Mouse (Mus musculus): ENCODE measurements around the gene Gpc6. TPM values are rescaled to one million over a fixed set of nuclear protein-coding genes. Genes with fewer than 3 reads are reported as not detected.
A peak's percentile ranks its signal among the peaks of the same experiment; 100 is the strongest.

Gpc6 gene
- polyA plus RNA-seq, 1 experiment from 2014 or later = 20.1 TPM

- peaks cover 5% of the 10 kb centered on the region for H3K4me1 ChIP-seq (replicated peaks)
- no peak overlapping the region for H3K9ac ChIP-seq
- no peak overlapping the region for H3K4me2 ChIP-seq
- H3K27ac ChIP-seq = peak overlapping the region; percentile 34; the same call in 1 of the 2 replicates
- peak; percentile 25; the same call in 1 of the 2 replicates for ATAC-seq (replicated peaks; ENCODE audit: insufficient number of reproducible peaks, insufficient read depth, low FRiP score, low read depth)
- no peak overlapping the region for H3K4me3 ChIP-seq
- H3K9me3 ChIP-seq (replicated peaks) = no peaks in the 10 kb centered on the region
- H3K27me3 ChIP-seq = no peaks in the 10 kb centered on the region
- no peaks in the 10 kb centered on the region for H3K36me3 ChIP-seq
- WGBS = 80% methylated on average over 7 of the region's 7 CpGs
Measured at GRCm38 (mm10) chr14:117383188-117383587, 458.1 kb downstream of the Gpc6 start.

GRCm38 (mm10) chr14:117384096-117384770 is 459.1 kb downstream of the Gpc6 start:
- no peak overlapping the region for H3K9ac ChIP-seq
- H3K27me3 ChIP-seq = no peaks in the 10 kb centered on the region
- WGBS = 41% methylated on average over 8 of the region's 8 CpGs
- H3K4me3 ChIP-seq = no peak overlapping the region
- peak; percentile 16 for ATAC-seq (replicated peaks; ENCODE audit: insufficient number of reproducible peaks, insufficient read depth, low FRiP score, low read depth)
- no peaks in the 10 kb centered on the region for H3K9me3 ChIP-seq (replicated peaks)
- no peaks in the 10 kb centered on the region for H3K36me3 ChIP-seq
- no peak overlapping the region for H3K4me2 ChIP-seq
- H3K27ac ChIP-seq = peak overlapping the region; percentile 45; the same call in 1 of the 2 replicates
- H3K4me1 ChIP-seq (replicated peaks) = peaks cover 5% of the 10 kb centered on the region

- H3K4me3 ChIP-seq = no peak overlapping the region
- H3K9me3 ChIP-seq (replicated peaks) = no peaks in the 10 kb centered on the region
- no peak overlapping the region for H3K27ac ChIP-seq
- no peaks in the 10 kb centered on the region for H3K36me3 ChIP-seq
- no peaks in the 10 kb centered on the region for H3K27me3 ChIP-seq
- H3K4me2 ChIP-seq = no peak overlapping the region
- no peak for ATAC-seq (replicated peaks; ENCODE audit: insufficient number of reproducible peaks, insufficient read depth, low FRiP score, low read depth)
- H3K4me1 ChIP-seq (replicated peaks) = peaks cover 5% of the 10 kb centered on the region
- H3K9ac ChIP-seq = no peak overlapping the region
Measured at GRCm38 (mm10) chr14:117385731-117386270, 460.7 kb downstream of the Gpc6 start.

GRCm38 (mm10) chr14:117390794-117391320 is 465.7 kb downstream of the Gpc6 start:
- Histone ChIP-seq H3K9ac (no peak overlapping the region), H3K36me3 (no peaks in the 10 kb centered on the region), H3K4me3 (no peak overlapping the region), H3K9me3 (replicated peaks) (no peaks in the 10 kb centered on the region), H3K4me2 (no peak overlapping the region), H3K27ac (no peak overlapping the region), H3K27me3 (no peaks in the 10 kb centered on the region), H3K4me1 (replicated peaks) (no peaks in the 10 kb centered on the region)
- ATAC-seq (replicated peaks; ENCODE audit: insufficient number of reproducible peaks, insufficient read depth, low FRiP score, low read depth) = no peak
- 82% methylated on average over 3 of the region's 3 CpGs for WGBS

- no peak for ATAC-seq (replicated peaks; ENCODE audit: insufficient number of reproducible peaks, insufficient read depth, low FRiP score, low read depth)
- Histone ChIP-seq H3K27me3 (no peaks in the 10 kb centered on the region), H3K4me1 (replicated peaks) (no peaks in the 10 kb centered on the region), H3K27ac (no peak overlapping the region), H3K9ac (no peak overlapping the region), H3K4me3 (no peak overlapping the region), H3K4me2 (no peak overlapping the region), H3K9me3 (replicated peaks) (no peaks in the 10 kb centered on the region), H3K36me3 (no peaks in the 10 kb centered on the region)
- 70% methylated on average over 4 of the region's 4 CpGs for WGBS
Measured at GRCm38 (mm10) chr14:117391412-117391811, 466.3 kb downstream of the Gpc6 start.

GRCm38 (mm10) chr14:117397165-117397564 is 472.1 kb downstream of the Gpc6 start:
- Histone ChIP-seq H3K4me1 (replicated peaks) (no peaks in the 10 kb centered on the region), H3K9ac (no peak overlapping the region), H3K4me2 (no peak overlapping the region), H3K4me3 (no peak overlapping the region), H3K36me3 (no peaks in the 10 kb centered on the region), H3K9me3 (replicated peaks) (no peaks in the 10 kb centered on the region), H3K27me3 (no peaks in the 10 kb centered on the region), H3K27ac (no peak overlapping the region)
- 65% methylated on average over 3 of the region's 3 CpGs for WGBS
- no peak for ATAC-seq (replicated peaks; ENCODE audit: insufficient number of reproducible peaks, insufficient read depth, low FRiP score, low read depth)

- ATAC-seq (replicated peaks; ENCODE audit: insufficient number of reproducible peaks, insufficient read depth, low FRiP score, low read depth) = no peak
- H3K27ac ChIP-seq = no peak overlapping the region
- H3K4me2 ChIP-seq = no peak overlapping the region
- H3K4me1 ChIP-seq (replicated peaks) = no peaks in the 10 kb centered on the region
- H3K9ac ChIP-seq = no peak overlapping the region
- H3K36me3 ChIP-seq = no peaks in the 10 kb centered on the region
- H3K4me3 ChIP-seq = no peak overlapping the region
- WGBS = 66% methylated on average over 9 of the region's 9 CpGs
- H3K27me3 ChIP-seq = no peaks in the 10 kb centered on the region
- H3K9me3 ChIP-seq (replicated peaks) = no peaks in the 10 kb centered on the region
Measured at GRCm38 (mm10) chr14:117407824-117408524, 482.9 kb downstream of the Gpc6 start.

- Histone ChIP-seq H3K9ac (no peak overlapping the region), H3K9me3 (replicated peaks) (no peaks in the 10 kb centered on the region), H3K4me1 (replicated peaks) (no peaks in the 10 kb centered on the region), H3K4me3 (no peak overlapping the region), H3K36me3 (no peaks in the 10 kb centered on the region), H3K27me3 (no peaks in the 10 kb centered on the region), H3K27ac (no peak overlapping the region), H3K4me2 (no peak overlapping the region)
- no peak for ATAC-seq (replicated peaks; ENCODE audit: insufficient number of reproducible peaks, insufficient read depth, low FRiP score, low read depth)
- WGBS = 75% methylated on average over 3 of the region's 3 CpGs
Measured at GRCm38 (mm10) chr14:117408525-117408835, 483.4 kb downstream of the Gpc6 start.

- no peaks in the 10 kb centered on the region for H3K9me3 ChIP-seq (replicated peaks)
- H3K27ac ChIP-seq = no peak overlapping the region
- ATAC-seq (replicated peaks; ENCODE audit: insufficient number of reproducible peaks, insufficient read depth, low FRiP score, low read depth) = no peak
- whole genome bisulfite sequencing = 66% methylated on average over 2 of the region's 2 CpGs
- no peak overlapping the region for H3K4me2 ChIP-seq
- no peak overlapping the region for H3K4me3 ChIP-seq
- H3K27me3 ChIP-seq = no peaks in the 10 kb centered on the region
- H3K4me1 ChIP-seq (replicated peaks) = no peaks in the 10 kb centered on the region
- no peak overlapping the region for H3K9ac ChIP-seq
- H3K36me3 ChIP-seq = no peaks in the 10 kb centered on the region
Measured at GRCm38 (mm10) chr14:117409778-117410177, 484.7 kb downstream of the Gpc6 start.

GRCm38 (mm10) chr14:117410511-117410910 is 485.4 kb downstream of the Gpc6 start:
- ATAC-seq (replicated peaks; ENCODE audit: insufficient number of reproducible peaks, insufficient read depth, low FRiP score, low read depth) = no peak
- Histone ChIP-seq H3K27me3 (no peaks in the 10 kb centered on the region), H3K9ac (no peak overlapping the region), H3K4me3 (no peak overlapping the region), H3K9me3 (replicated peaks) (no peaks in the 10 kb centered on the region), H3K27ac (no peak overlapping the region), H3K36me3 (no peaks in the 10 kb centered on the region), H3K4me2 (no peak overlapping the region), H3K4me1 (replicated peaks) (no peaks in the 10 kb centered on the region)
- 86% methylated on average over 2 of the region's 2 CpGs for WGBS

GRCm38 (mm10) chr14:117415045-117415444 is 489.9 kb downstream of the Gpc6 start:
- Histone ChIP-seq H3K9ac (no peak overlapping the region), H3K27me3 (no peaks in the 10 kb centered on the region), H3K4me2 (no peak overlapping the region), H3K4me3 (no peak overlapping the region), H3K36me3 (no peaks in the 10 kb centered on the region), H3K4me1 (replicated peaks) (no peaks in the 10 kb centered on the region), H3K9me3 (replicated peaks) (no peaks in the 10 kb centered on the region), H3K27ac (no peak overlapping the region)
- no peak for ATAC-seq (replicated peaks; ENCODE audit: insufficient number of reproducible peaks, insufficient read depth, low FRiP score, low read depth)
